Mouse (Mus musculus) kidney, adult 2 months (tissue): ENCODE results near the gene Mrps2.

Experiments used
- CTCF ChIP-seq: fragments of 200-500 bp; conservative IDR thresholded peaks from 2 replicates; pipeline ENCODE4 v1.5.1; 2011; ENCODE audit warnings: low read depth, mild to moderate bottlenecking, control low read depth, low read length, moderate library complexity, mixed read lengths; ENCODE audit not compliant: insufficient read depth, insufficient read length
- POLR2A ChIP-seq: fragments of 200-500 bp; IDR thresholded peaks from one replicate; pipeline ENCODE4 v1.6.1; 2011; ENCODE audit warnings: low read depth, low read length, control low read depth

- TF ChIP-seq CTCF, result no peak
- TF ChIP-seq POLR2A, result no peak
Observed at GRCm38 (mm10) chr2:28433512-28433911, 34.4 kb upstream of the Mrps2 start.
